Mouse (Mus musculus): ENCODE measurements around the gene Tssc4.

GRCm38 (mm10) chr7:143114773-143115172 lies 45.7 kb downstream of the Tssc4 start:
- TF ChIP-seq CHD2 (IDR thresholded peaks at IDR 0.05; ENCODE audit: low read depth, low read length) (no peak), HCFC1 (IDR thresholded peaks at IDR 0.05; ENCODE audit: borderline replicate concordance, insufficient read depth, low read length) (no peak)
